Mouse (Mus musculus): Measurements from ENCODE around the gene Zdhhc11. TPM values are rescaled to one million over a fixed set of nuclear protein-coding genes. Genes with fewer than 3 reads are reported as not detected.

The Zdhhc11 gene
- total and polyA plus RNA-seq, 2 experiments from 2014 or later = not detected

GRCm38 (mm10) chr13:74031133-74031532 is 67.5 kb downstream of the Zdhhc11 start:
- H3K36me3 ChIP-seq (replicated peaks; ENCODE audit: control insufficient read depth, insufficient read depth, low read length) = peaks cover 36% of the 10 kb centered on the region
- no peaks in the 10 kb centered on the region for H3K9me3 ChIP-seq (replicated peaks; ENCODE audit: control insufficient read depth, low read length)
- TF ChIP-seq EP300 (IDR thresholded peaks at IDR 0.05; ENCODE audit: low read depth) (no peak), CTCF (IDR thresholded peaks at IDR 0.05; ENCODE audit: low read depth) (no peak)
- H3K4me1 ChIP-seq (ENCODE audit: control insufficient read depth, insufficient read depth) = peaks cover under 1% of the 10 kb centered on the region
- 81% methylated on average over 8 of the region's 8 CpGs for WGBS
- no peaks in the 10 kb centered on the region for H3K27me3 ChIP-seq (ENCODE audit: control insufficient read depth, insufficient read depth, low read length)
- no peak overlapping the region for H3K4me3 ChIP-seq (ENCODE audit: low read depth, low read length)
- no peak overlapping the region for H3K9ac ChIP-seq (replicated peaks; ENCODE audit: low read depth, low read length)
- no peak overlapping the region for H3K4me2 ChIP-seq (ENCODE audit: low read depth, low read length)
- H3K27ac ChIP-seq (ENCODE audit: low read depth) = no peak overlapping the region
- no peak for DNase-seq (ENCODE audit: low spot score)
- ATAC-seq (ENCODE audit: insufficient read depth, low read depth) = no peak

GRCm38 (mm10) chr13:74034756-74035155 is 71.1 kb downstream of the Zdhhc11 start:
- no peak for ATAC-seq (ENCODE audit: insufficient read depth, low read depth)
- WGBS = 82% methylated on average over 2 of the region's 2 CpGs
- Histone ChIP-seq H3K27ac (ENCODE audit: low read depth) (no peak overlapping the region), H3K36me3 (replicated peaks; ENCODE audit: control insufficient read depth, insufficient read depth, low read length) (peaks cover 60% of the 10 kb centered on the region), H3K4me3 (ENCODE audit: low read depth, low read length) (no peak overlapping the region), H3K9ac (replicated peaks; ENCODE audit: low read depth, low read length) (no peak overlapping the region), H3K27me3 (ENCODE audit: control insufficient read depth, insufficient read depth, low read length) (no peaks in the 10 kb centered on the region), H3K4me1 (ENCODE audit: control insufficient read depth, insufficient read depth) (no peaks in the 10 kb centered on the region), H3K9me3 (replicated peaks; ENCODE audit: control insufficient read depth, low read length) (no peaks in the 10 kb centered on the region), H3K4me2 (ENCODE audit: low read depth, low read length) (no peak overlapping the region)
- TF ChIP-seq CTCF (IDR thresholded peaks at IDR 0.05; ENCODE audit: low read depth) (no peak), EP300 (IDR thresholded peaks at IDR 0.05; ENCODE audit: low read depth) (no peak)
- DNase-seq (ENCODE audit: low spot score) = no peak

GRCm38 (mm10) chr13:74035776-74036175 is 72.1 kb downstream of the Zdhhc11 start:
- Histone ChIP-seq H3K36me3 (replicated peaks; ENCODE audit: control insufficient read depth, insufficient read depth, low read length) (peaks cover 69% of the 10 kb centered on the region), H3K27ac (ENCODE audit: low read depth) (no peak overlapping the region), H3K4me2 (ENCODE audit: low read depth, low read length) (no peak overlapping the region), H3K4me3 (ENCODE audit: low read depth, low read length) (no peak overlapping the region), H3K9me3 (replicated peaks; ENCODE audit: control insufficient read depth, low read length) (no peaks in the 10 kb centered on the region), H3K27me3 (ENCODE audit: control insufficient read depth, insufficient read depth, low read length) (no peaks in the 10 kb centered on the region), H3K4me1 (ENCODE audit: control insufficient read depth, insufficient read depth) (no peaks in the 10 kb centered on the region), H3K9ac (replicated peaks; ENCODE audit: low read depth, low read length) (no peak overlapping the region)
- DNase-seq (ENCODE audit: low spot score) (no peak), ATAC-seq (ENCODE audit: insufficient read depth, low read depth) (no peak)
- WGBS = 93% methylated on average over 2 of the region's 2 CpGs
- TF ChIP-seq EP300 (IDR thresholded peaks at IDR 0.05; ENCODE audit: low read depth) (no peak), CTCF (IDR thresholded peaks at IDR 0.05; ENCODE audit: low read depth) (no peak)

- Histone ChIP-seq H3K9me3 (replicated peaks; ENCODE audit: control insufficient read depth, low read length) (no peaks in the 10 kb centered on the region), H3K4me3 (ENCODE audit: low read depth, low read length) (no peak overlapping the region), H3K4me2 (ENCODE audit: low read depth, low read length) (no peak overlapping the region), H3K4me1 (ENCODE audit: control insufficient read depth, insufficient read depth) (no peaks in the 10 kb centered on the region), H3K36me3 (replicated peaks; ENCODE audit: control insufficient read depth, insufficient read depth, low read length) (peaks cover 60% of the 10 kb centered on the region), H3K27ac (ENCODE audit: low read depth) (no peak overlapping the region), H3K27me3 (ENCODE audit: control insufficient read depth, insufficient read depth, low read length) (no peaks in the 10 kb centered on the region), H3K9ac (replicated peaks; ENCODE audit: low read depth, low read length) (no peak overlapping the region)
- no peak for TF ChIP-seq CTCF (IDR thresholded peaks at IDR 0.05; ENCODE audit: low read depth)
- TF ChIP-seq EP300 (IDR thresholded peaks at IDR 0.05; ENCODE audit: low read depth) = no peak
- 78% methylated on average over 3 of the region's 3 CpGs for WGBS
- ATAC-seq (ENCODE audit: insufficient read depth, low read depth) (no peak), DNase-seq (ENCODE audit: low spot score) (no peak)
Measured at GRCm38 (mm10) chr13:74039926-74040325, 76.3 kb downstream of the Zdhhc11 start.

Small RNA genes lying within 50 kb of the gene (microRNA-seq; reads per million reads assigned to microRNA genes)
- gene Gm25197 = not detected

Other genes starting within 250 kb of the Zdhhc11 start
- gene Slc12a7, start 230.8 kb upstream of the Zdhhc11 start, total RNA-seq (2014; rRNA removed; ENCODE audit: low replicate concordance) = 79.3 and 94.6 TPM in 2 replicates
- 32.7 and 34.4 TPM in 2 replicates for gene Slc12a7, start 230.8 kb upstream of the Zdhhc11 start, polyA plus RNA-seq (2015; fragmentation: Nextera tagmentation; extraction: Ambion mirVana)
- gene Nkd2, start 116.2 kb upstream of the Zdhhc11 start, total RNA-seq (2014; rRNA removed; ENCODE audit: low replicate concordance) = 14.3 and 22.1 TPM in 2 replicates
- gene Nkd2, start 116.2 kb upstream of the Zdhhc11 start, polyA plus RNA-seq (2015; fragmentation: Nextera tagmentation; extraction: Ambion mirVana) = 2.2 and 5.7 TPM in 2 replicates
- gene Trip13, start 26.1 kb upstream of the Zdhhc11 start, total RNA-seq (2014; rRNA removed; ENCODE audit: low replicate concordance) = 2.6 and 9.8 TPM in 2 replicates
- 8.0 and 8.8 TPM in 2 replicates for gene Trip13, start 26.1 kb upstream of the Zdhhc11 start, polyA plus RNA-seq (2015; fragmentation: Nextera tagmentation; extraction: Ambion mirVana)
- gene Brd9, start 26.0 kb upstream of the Zdhhc11 start, total RNA-seq (2014; rRNA removed; ENCODE audit: low replicate concordance) = 41.9 and 43.3 TPM in 2 replicates
- gene Brd9, start 26.0 kb upstream of the Zdhhc11 start, polyA plus RNA-seq (2015; fragmentation: Nextera tagmentation; extraction: Ambion mirVana) = 28.4 and 29.3 TPM in 2 replicates
- 12.6 and 16.9 TPM in 2 replicates for gene Tppp, start 45.6 kb downstream of the Zdhhc11 start, total RNA-seq (2014; rRNA removed; ENCODE audit: low replicate concordance)
- 4.2 and 5.8 TPM in 2 replicates for gene Tppp, start 45.6 kb downstream of the Zdhhc11 start, polyA plus RNA-seq (2015; fragmentation: Nextera tagmentation; extraction: Ambion mirVana)
- gene Cep72, start 98.4 kb downstream of the Zdhhc11 start, total RNA-seq (2014; rRNA removed; ENCODE audit: low replicate concordance) = 3.9 and 5.5 TPM in 2 replicates
- 4.5 and 4.8 TPM in 2 replicates for gene Cep72, start 98.4 kb downstream of the Zdhhc11 start, polyA plus RNA-seq (2015; fragmentation: Nextera tagmentation; extraction: Ambion mirVana)
- gene Slc9a3, start 157.6 kb downstream of the Zdhhc11 start, total RNA-seq (2014; rRNA removed; ENCODE audit: low replicate concordance) = 1.4 TPM in 1 of 2 replicates, not detected in the other
- gene Slc9a3, start 157.6 kb downstream of the Zdhhc11 start, polyA plus RNA-seq (2015; fragmentation: Nextera tagmentation; extraction: Ambion mirVana) = 0.47 and 0.67 TPM in 2 replicates
- 47.0 and 62.8 TPM in 2 replicates for gene Exoc3, start 244.9 kb downstream of the Zdhhc11 start, total RNA-seq (2014; rRNA removed; ENCODE audit: low replicate concordance)
- gene Exoc3, start 244.9 kb downstream of the Zdhhc11 start, polyA plus RNA-seq (2015; fragmentation: Nextera tagmentation; extraction: Ambion mirVana) = 55.5 and 57.4 TPM in 2 replicates